Mouse (Mus musculus): ENCODE data around the gene Pdcl3. TPM values are rescaled to one million over a fixed set of nuclear protein-coding genes. Genes with fewer than 3 reads are reported as not detected.

Gene Pdcl3
- polyA plus RNA-seq (2014; fragmentation: Nextera tagmentation; extraction: Ambion mirVana): 161 and 174 TPM in 2 replicates

DNA sequence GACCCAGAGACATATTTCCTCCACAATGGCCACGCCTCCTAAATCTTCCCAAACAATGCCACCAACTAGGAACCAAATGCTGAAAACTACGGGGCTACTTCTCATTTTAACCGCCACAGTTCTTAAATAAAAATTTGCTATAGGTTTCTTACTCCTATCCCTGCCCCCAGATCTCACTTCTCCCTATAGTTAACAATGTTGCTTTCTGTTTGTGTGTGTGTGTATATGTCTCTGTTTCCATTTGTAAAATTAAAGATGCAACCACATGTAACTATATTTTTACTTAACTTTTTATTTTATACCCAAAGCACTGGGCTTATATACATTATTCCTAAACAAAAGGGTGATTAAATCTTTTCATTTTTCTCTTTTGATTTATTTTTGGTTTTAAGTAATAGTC is at the start of gene Pdcl3:
Pdcl3 (plus strand) TSS at position 301 of the 400 bp plus-strand sequence.
- no peaks in the 10 kb centered on the region for H3K36me3 ChIP-seq (ENCODE audit: control insufficient read depth, insufficient read depth, low read length)
- H3K4me2 ChIP-seq: no peak within 1 kb of the TSS
- no peak within 1 kb of the TSS for H3K27ac ChIP-seq (ENCODE audit: low read depth, low read length)
- H3K4me1 ChIP-seq (ENCODE audit: control insufficient read depth, insufficient read depth, low read length): peaks cover 8% of the 10 kb centered on the region
- WGBS: 83% methylated on average over 3 of the region's 3 CpGs
- no peaks in the 10 kb centered on the region for H3K9me3 ChIP-seq (ENCODE audit: control insufficient read depth, low read length)
- no peak within 1 kb of the TSS for H3K4me3 ChIP-seq (ENCODE audit: low read depth, low read length)
- H3K27me3 ChIP-seq (ENCODE audit: control insufficient read depth, insufficient read depth, low read length): no peaks in the 10 kb centered on the region
- DNase-seq (ENCODE audit: low spot score, missing footprints) (no peak), ATAC-seq (ENCODE audit: low FRiP score) (no peak)
- no peak within 1 kb of the TSS for H3K9ac ChIP-seq (ENCODE audit: low read length)

DNA sequence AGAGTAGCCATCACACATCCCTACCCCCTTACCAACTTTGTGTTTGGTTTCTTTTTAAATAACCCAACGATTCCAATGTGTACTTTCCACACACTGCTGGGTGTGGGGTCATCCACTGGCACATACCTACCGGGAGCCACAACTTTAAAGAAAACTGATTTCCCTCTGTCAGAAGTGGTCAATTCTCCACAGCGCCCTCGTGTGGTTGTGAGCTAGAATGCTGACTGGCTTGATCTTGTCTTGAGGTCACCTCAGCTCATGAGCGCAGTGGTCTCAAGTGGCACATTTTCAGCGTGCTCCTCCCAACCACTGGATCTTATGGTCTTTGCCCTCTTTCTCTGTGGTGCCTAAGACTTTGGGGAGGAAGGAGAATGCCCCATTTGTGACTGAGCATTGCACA is 48.6 kb upstream of the Pdcl3 start:
- Histone ChIP-seq H3K4me2 (no peak overlapping the region), H3K27ac (ENCODE audit: low read depth, low read length) (no peak overlapping the region), H3K4me1 (ENCODE audit: control insufficient read depth, insufficient read depth, low read length) (no peaks in the 10 kb centered on the region), H3K27me3 (ENCODE audit: control insufficient read depth, insufficient read depth, low read length) (no peaks in the 10 kb centered on the region), H3K4me3 (ENCODE audit: low read depth, low read length) (no peak overlapping the region), H3K9ac (ENCODE audit: low read length) (no peak overlapping the region), H3K9me3 (ENCODE audit: control insufficient read depth, low read length) (no peaks in the 10 kb centered on the region), H3K36me3 (ENCODE audit: control insufficient read depth, insufficient read depth, low read length) (no peaks in the 10 kb centered on the region)
- WGBS: 30% methylated on average over 6 of the region's 6 CpGs
- ATAC-seq (ENCODE audit: low FRiP score): no peak
- DNase-seq (ENCODE audit: low spot score, missing footprints): peak; percentile 93

- DNase-seq (ENCODE audit: low spot score, missing footprints) (no peak), ATAC-seq (ENCODE audit: low FRiP score) (no peak)
- WGBS: 85% methylated on average over 6 of the region's 6 CpGs
- Histone ChIP-seq H3K36me3 (ENCODE audit: control insufficient read depth, insufficient read depth, low read length) (no peaks in the 10 kb centered on the region), H3K4me1 (ENCODE audit: control insufficient read depth, insufficient read depth, low read length) (no peaks in the 10 kb centered on the region), H3K4me2 (no peak within 1 kb of the TSS), H3K27ac (ENCODE audit: low read depth, low read length) (no peak within 1 kb of the TSS), H3K9ac (ENCODE audit: low read length) (no peak within 1 kb of the TSS), H3K9me3 (ENCODE audit: control insufficient read depth, low read length) (no peaks in the 10 kb centered on the region), H3K27me3 (ENCODE audit: control insufficient read depth, insufficient read depth, low read length) (no peaks in the 10 kb centered on the region), H3K4me3 (ENCODE audit: low read depth, low read length) (no peak within 1 kb of the TSS)
Measured at GRCm38 (mm10) chr1:38938849-38939248, 46.6 kb upstream of the Pdcl3 start, which contains the start of gene Nms. Gene Nms, plus strand, starts transcription at chr1:38939149.

GRCm38 (mm10) chr1:38939608-38940007 is 45.8 kb upstream of the Pdcl3 start:
- no peak for ATAC-seq (ENCODE audit: low FRiP score)
- no peaks in the 10 kb centered on the region for H3K36me3 ChIP-seq (ENCODE audit: control insufficient read depth, insufficient read depth, low read length)
- no peak overlapping the region for H3K4me2 ChIP-seq
- no peak overlapping the region for H3K9ac ChIP-seq (ENCODE audit: low read length)
- DNase-seq (ENCODE audit: low spot score, missing footprints): peak; percentile 86
- WGBS: 6% methylated on average over 5 of the region's 5 CpGs
- H3K27ac ChIP-seq (ENCODE audit: low read depth, low read length): no peak overlapping the region
- H3K4me1 ChIP-seq (ENCODE audit: control insufficient read depth, insufficient read depth, low read length): no peaks in the 10 kb centered on the region
- H3K4me3 ChIP-seq (ENCODE audit: low read depth, low read length): no peak overlapping the region
- no peaks in the 10 kb centered on the region for H3K27me3 ChIP-seq (ENCODE audit: control insufficient read depth, insufficient read depth, low read length)
- H3K9me3 ChIP-seq (ENCODE audit: control insufficient read depth, low read length): no peaks in the 10 kb centered on the region

DNA sequence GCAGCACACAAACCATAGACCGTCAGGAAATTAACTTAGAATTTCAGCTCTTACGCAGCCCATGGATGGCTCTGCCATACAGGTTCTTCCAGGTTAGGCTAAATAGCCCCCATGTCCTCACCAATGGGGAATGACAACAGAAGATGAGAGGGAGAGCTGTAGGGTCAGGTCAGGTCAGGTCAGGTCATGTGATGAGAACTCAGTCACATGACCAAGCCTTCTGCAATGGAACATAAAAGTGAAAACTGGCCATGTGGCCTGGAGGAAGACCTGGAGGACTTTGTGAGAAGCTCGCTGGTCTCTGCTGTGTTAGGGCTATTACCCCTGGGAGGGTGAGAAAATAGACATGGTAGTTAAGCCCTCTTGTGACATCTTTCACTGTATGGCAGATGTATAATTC is 29.0 kb upstream of the Pdcl3 start:
- WGBS: 90% methylated on average over 3 of the region's 3 CpGs

DNA sequence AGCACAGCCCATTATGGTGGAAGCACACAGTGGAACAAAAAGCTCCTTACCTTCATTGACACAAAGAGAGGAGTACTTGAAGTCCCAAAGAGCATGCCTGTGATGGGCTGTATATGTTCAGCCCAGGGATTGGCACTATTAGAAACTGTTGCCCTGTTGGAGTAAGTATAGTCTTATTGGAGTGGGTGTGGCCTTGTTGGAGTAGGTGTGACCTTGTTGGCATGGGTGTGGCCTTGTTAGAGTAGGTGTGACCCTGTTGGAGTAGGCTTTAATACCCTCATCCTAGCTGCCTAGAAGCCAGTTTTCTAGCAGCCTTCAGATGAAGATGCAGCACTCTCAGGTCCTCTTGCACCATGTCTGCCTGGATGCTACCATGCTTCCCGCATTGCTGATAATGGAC is 16.3 kb upstream of the Pdcl3 start:
- no peak overlapping the region for H3K4me2 ChIP-seq
- H3K4me1 ChIP-seq (ENCODE audit: control insufficient read depth, insufficient read depth, low read length): no peaks in the 10 kb centered on the region
- DNase-seq (ENCODE audit: low spot score, missing footprints) (no peak), ATAC-seq (ENCODE audit: low FRiP score) (no peak)
- H3K27ac ChIP-seq (ENCODE audit: low read depth, low read length): no peak overlapping the region
- no peak overlapping the region for H3K4me3 ChIP-seq (ENCODE audit: low read depth, low read length)
- H3K36me3 ChIP-seq (ENCODE audit: control insufficient read depth, insufficient read depth, low read length): no peaks in the 10 kb centered on the region
- no peak overlapping the region for H3K9ac ChIP-seq (ENCODE audit: low read length)
- 90% methylated on average over 1 of the region's 1 CpGs for WGBS
- no peaks in the 10 kb centered on the region for H3K9me3 ChIP-seq (ENCODE audit: control insufficient read depth, low read length)
- H3K27me3 ChIP-seq (ENCODE audit: control insufficient read depth, insufficient read depth, low read length): no peaks in the 10 kb centered on the region

More for the DNA sequence above, 29.0 kb upstream of the Pdcl3 start:
- ATAC-seq (ENCODE audit: low FRiP score) (no peak), DNase-seq (ENCODE audit: low spot score, missing footprints) (no peak)
- no peak overlapping the region for H3K4me2 ChIP-seq
- no peak overlapping the region for H3K27ac ChIP-seq (ENCODE audit: low read depth, low read length)
- no peaks in the 10 kb centered on the region for H3K9me3 ChIP-seq (ENCODE audit: control insufficient read depth, low read length)
- H3K27me3 ChIP-seq (ENCODE audit: control insufficient read depth, insufficient read depth, low read length): no peaks in the 10 kb centered on the region
- H3K36me3 ChIP-seq (ENCODE audit: control insufficient read depth, insufficient read depth, low read length): no peaks in the 10 kb centered on the region
- no peaks in the 10 kb centered on the region for H3K4me1 ChIP-seq (ENCODE audit: control insufficient read depth, insufficient read depth, low read length)
- no peak overlapping the region for H3K4me3 ChIP-seq (ENCODE audit: low read depth, low read length)
- H3K9ac ChIP-seq (ENCODE audit: low read length): no peak overlapping the region

GRCm38 (mm10) chr1:38971712-38972111 is 13.7 kb upstream of the Pdcl3 start:
- no peaks in the 10 kb centered on the region for H3K36me3 ChIP-seq (ENCODE audit: control insufficient read depth, insufficient read depth, low read length)
- H3K4me2 ChIP-seq: no peak overlapping the region
- H3K9ac ChIP-seq (ENCODE audit: low read length): no peak overlapping the region
- no peak for ATAC-seq (ENCODE audit: low FRiP score)
- 85% methylated on average over 3 of the region's 3 CpGs for WGBS
- no peak overlapping the region for H3K4me3 ChIP-seq (ENCODE audit: low read depth, low read length)
- H3K27me3 ChIP-seq (ENCODE audit: control insufficient read depth, insufficient read depth, low read length): no peaks in the 10 kb centered on the region
- no peaks in the 10 kb centered on the region for H3K9me3 ChIP-seq (ENCODE audit: control insufficient read depth, low read length)
- no peaks in the 10 kb centered on the region for H3K4me1 ChIP-seq (ENCODE audit: control insufficient read depth, insufficient read depth, low read length)
- H3K27ac ChIP-seq (ENCODE audit: low read depth, low read length): no peak overlapping the region
- no peak for DNase-seq (ENCODE audit: low spot score, missing footprints)

- no peaks in the 10 kb centered on the region for H3K9me3 ChIP-seq (ENCODE audit: control insufficient read depth, low read length)
- no peaks in the 10 kb centered on the region for H3K27me3 ChIP-seq (ENCODE audit: control insufficient read depth, insufficient read depth, low read length)
- H3K4me2 ChIP-seq: no peak overlapping the region
- H3K27ac ChIP-seq (ENCODE audit: low read depth, low read length): no peak overlapping the region
- DNase-seq (ENCODE audit: low spot score, missing footprints) (no peak), ATAC-seq (ENCODE audit: low FRiP score) (no peak)
- H3K4me1 ChIP-seq (ENCODE audit: control insufficient read depth, insufficient read depth, low read length): no peaks in the 10 kb centered on the region
- no peak overlapping the region for H3K9ac ChIP-seq (ENCODE audit: low read length)
- no peak overlapping the region for H3K4me3 ChIP-seq (ENCODE audit: low read depth, low read length)
- no peaks in the 10 kb centered on the region for H3K36me3 ChIP-seq (ENCODE audit: control insufficient read depth, insufficient read depth, low read length)
- WGBS: 87% methylated on average over 9 of the region's 9 CpGs
Measured at GRCm38 (mm10) chr1:38972986-38973592, 12.3 kb upstream of the Pdcl3 start.

GRCm38 (mm10) chr1:38979953-38980352 is 5.5 kb upstream of the Pdcl3 start:
- WGBS: 86% methylated on average over 7 of the region's 7 CpGs
- no peak overlapping the region for H3K4me2 ChIP-seq
- H3K36me3 ChIP-seq (ENCODE audit: control insufficient read depth, insufficient read depth, low read length): no peaks in the 10 kb centered on the region
- no peaks in the 10 kb centered on the region for H3K27me3 ChIP-seq (ENCODE audit: control insufficient read depth, insufficient read depth, low read length)
- H3K9ac ChIP-seq (ENCODE audit: low read length): no peak overlapping the region
- H3K27ac ChIP-seq (ENCODE audit: low read depth, low read length): no peak overlapping the region
- no peak for ATAC-seq (ENCODE audit: low FRiP score)
- no peak for DNase-seq (ENCODE audit: low spot score, missing footprints)
- no peaks in the 10 kb centered on the region for H3K4me1 ChIP-seq (ENCODE audit: control insufficient read depth, insufficient read depth, low read length)
- no peak overlapping the region for H3K4me3 ChIP-seq (ENCODE audit: low read depth, low read length)
- no peaks in the 10 kb centered on the region for H3K9me3 ChIP-seq (ENCODE audit: control insufficient read depth, low read length)

Data from midbrain, embryonic 11.5 days (tissue).